Mouse (Mus musculus) liver, embryonic 14.5 days (tissue): ENCODE measurements around the gene Ctnna2.

Experiments used
- CTCF ChIP-seq: IDR thresholded peaks from 2 replicates; pipeline ENCODE4 v1.5.1; 2016; ENCODE audit warnings: antibody characterized with exemption, low read depth, control low read depth
- EP300 ChIP-seq: IDR thresholded peaks from 2 replicates; pipeline ENCODE4 v1.6.1; 2016; ENCODE audit warnings: antibody characterized with exemption, low read depth

DNA sequence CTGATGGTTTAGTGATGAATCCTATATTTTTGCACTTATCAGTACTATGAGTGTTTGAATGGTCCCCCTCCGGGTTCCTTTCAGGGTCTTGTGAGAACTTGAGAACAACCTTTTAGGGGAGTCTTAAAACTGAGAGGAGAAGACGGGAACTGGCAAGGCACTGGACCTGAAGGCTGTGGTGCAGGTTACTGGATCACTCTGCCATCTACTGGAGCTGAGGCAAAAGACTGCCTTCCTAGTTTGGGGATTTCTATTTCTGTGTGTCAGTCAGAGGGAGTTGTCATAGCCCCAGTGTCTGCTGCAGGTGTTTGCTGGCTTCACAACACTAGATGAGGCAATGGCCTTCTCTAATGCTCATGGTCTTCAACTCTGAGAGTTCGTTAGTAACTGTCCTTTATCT lies 406.9 kb downstream of the Ctnna2 start:
- TF ChIP-seq CTCF: no peak
- no peak for TF ChIP-seq EP300
